Mouse (Mus musculus) intestine, postnatal 0 days (tissue): ENCODE results near the gene Itga3. TPM values are rescaled to one million over a fixed set of nuclear protein-coding genes. Genes with fewer than 3 reads are reported as not detected.

ENCODE experiments used
- ATAC-seq: fragments of 200-750 bp; cut with Nextera tagmentation; 2 replicates; pipeline ENCODE4 v1.8.0; 2017; ENCODE audit warnings: mild to moderate bottlenecking, moderate TSS enrichment, moderate library complexity
- H3K27ac ChIP-seq: fragments of 300-500 bp; sonication (generic); 2 replicates; pipeline ENCODE4 v1.5.1; 2014; ENCODE audit warnings: mild to moderate bottlenecking, low read depth, low read length, moderate library complexity
- H3K27me3 ChIP-seq: fragments of 300-500 bp; sonication (generic); replicated peaks from 2 replicates; pipeline ENCODE4 v1.6.1; 2014; ENCODE audit warnings: low read length, mixed read lengths; ENCODE audit not compliant: control insufficient read depth, insufficient read depth
- H3K36me3 ChIP-seq: fragments of 300-500 bp; sonication (generic); 2 replicates; pipeline ENCODE4 v1.6.1; 2014; ENCODE audit warnings: mild to moderate bottlenecking, moderate library complexity; ENCODE audit not compliant: control insufficient read depth, insufficient read depth
- H3K4me1 ChIP-seq: fragments of 300-500 bp; sonication (generic); replicated peaks from 2 replicates; pipeline ENCODE4 v1.6.1; 2014; ENCODE audit warnings: antibody characterized with exemption, low read length, mixed read lengths; ENCODE audit not compliant: control insufficient read depth, insufficient read depth
- H3K4me2 ChIP-seq: fragments of 300-500 bp; sonication (generic); replicated peaks from 2 replicates; pipeline ENCODE4 v1.6.1; 2014; ENCODE audit warnings: low read depth, mild to moderate bottlenecking, moderate library complexity
- H3K4me3 ChIP-seq: fragments of 300-500 bp; sonication (generic); 2 replicates; pipeline ENCODE4 v1.5.1; 2014; ENCODE audit warnings: low read depth, low read length
- H3K9ac ChIP-seq: fragments of 300-500 bp; sonication (generic); 2 replicates; pipeline ENCODE4 v1.6.1; 2014; ENCODE audit warnings: mild to moderate bottlenecking, low read depth, low read length
- H3K9me3 ChIP-seq: fragments of 300-500 bp; sonication (generic); 2 replicates; pipeline ENCODE4 v1.6.1; 2016; ENCODE audit warnings: mixed run types; ENCODE audit not compliant: control insufficient read depth
- CTCF ChIP-seq: sonication (generic); IDR thresholded peaks from 2 replicates; pipeline ENCODE4 v1.5.1; 2016; ENCODE audit warnings: low read depth, mild to moderate bottlenecking, control low read depth, antibody characterized with exemption, moderate library complexity
- WGBS: fragments of 180-500 bp; shearing (Covaris S2); extraction: QIAGEN DNeasy Blood & Tissue Kit; methylation state at CpG from one replicate; pipeline ENCODE4 v1.1.7; 2014; 5-methylcytosine and 5-hydroxymethylcytosine counted together
- polyA plus RNA-seq: library from polyadenylated mRNA; unstranded; fragments of >200 nt; fragmentation: Nextera tagmentation; extraction: Ambion mirVana; gene quantifications from 2 replicates; pipeline ENCODE4 v1.2.1, GENCODE M21; 2015

Itga3 gene
- polyA plus RNA-seq, 1 experiment from 2014 or later: 51.3 TPM

GRCm38 (mm10) chr11:95084175-95084574 is 7.6 kb upstream of the Itga3 start:
- ATAC-seq: no peak
- 40% methylated on average over 4 of the region's 4 CpGs for WGBS
- H3K4me1 ChIP-seq: no peaks in the 10 kb centered on the region

GRCm38 (mm10) chr11:95082896-95083295 is 6.3 kb upstream of the Itga3 start:
- Histone ChIP-seq H3K4me3 (no peak overlapping the region), H3K4me2 (no peak overlapping the region), H3K27ac (no peak overlapping the region), H3K9me3 (no peaks in the 10 kb centered on the region), H3K9ac (no peak overlapping the region), H3K36me3 (no peaks in the 10 kb centered on the region), H3K27me3 (no peaks in the 10 kb centered on the region), H3K4me1 (0 out of 2 replicates have a peak, but pooled peaks cover 5% of the 10 kb centered on the region)
- no peak for ATAC-seq
- TF ChIP-seq CTCF: no peak
- 87% methylated on average over 7 of the region's 7 CpGs for WGBS

More at GRCm38 (mm10) chr11:95084175-95084574, 7.6 kb upstream of the Itga3 start:
- H3K36me3 ChIP-seq: no peaks in the 10 kb centered on the region
- H3K27me3 ChIP-seq: no peaks in the 10 kb centered on the region
- no peak overlapping the region for H3K4me2 ChIP-seq
- TF ChIP-seq CTCF: no peak
- no peak overlapping the region for H3K9ac ChIP-seq
- H3K4me3 ChIP-seq: no peak overlapping the region
- H3K27ac ChIP-seq: no peak overlapping the region
- no peaks in the 10 kb centered on the region for H3K9me3 ChIP-seq

GRCm38 (mm10) chr11:95080783-95081182 is 4.2 kb upstream of the Itga3 start:
- Histone ChIP-seq H3K4me3 (no peak overlapping the region), H3K4me2 (no peak overlapping the region), H3K27me3 (no peaks in the 10 kb centered on the region), H3K27ac (no peak overlapping the region), H3K9me3 (no peaks in the 10 kb centered on the region), H3K9ac (no peak overlapping the region), H3K36me3 (no peaks in the 10 kb centered on the region), H3K4me1 (0 out of 2 replicates have a peak, but pooled peaks cover 5% of the 10 kb centered on the region)
- TF ChIP-seq CTCF: no peak
- ATAC-seq: no peak
- 85% methylated on average over 6 of the region's 6 CpGs for WGBS

- WGBS: 61% methylated on average over 6 of the region's 6 CpGs
These were observed 2.8 kb upstream of the Itga3 start for GRCm38 (mm10) chr11:95079256-95079875.

GRCm38 (mm10) chr11:95077956-95078355 is 1.4 kb upstream of the Itga3 start:
- TF ChIP-seq CTCF: peak; percentile 32
- Histone ChIP-seq H3K4me3 (peak overlapping the region; percentile 9; the same call in 1 of the 2 replicates), H3K4me1 (0 out of 2 replicates have a peak, but pooled peaks cover 13% of the 10 kb centered on the region), H3K4me2 (peak overlapping the region; percentile 73), H3K9ac (no peak overlapping the region), H3K27me3 (no peaks in the 10 kb centered on the region), H3K27ac (no peak overlapping the region), H3K9me3 (no peaks in the 10 kb centered on the region), H3K36me3 (no peaks in the 10 kb centered on the region)
- no peak for ATAC-seq
- 28% methylated on average over 7 of the region's 7 CpGs for WGBS

More at GRCm38 (mm10) chr11:95079256-95079875, 2.8 kb upstream of the Itga3 start:
- Histone ChIP-seq H3K9ac (no peak overlapping the region), H3K4me2 (no peak overlapping the region), H3K27ac (no peak overlapping the region), H3K9me3 (no peaks in the 10 kb centered on the region), H3K4me3 (no peak overlapping the region), H3K4me1 (0 out of 2 replicates have a peak, but pooled peaks cover 6% of the 10 kb centered on the region), H3K36me3 (no peaks in the 10 kb centered on the region), H3K27me3 (no peaks in the 10 kb centered on the region)
- no peak for ATAC-seq
- TF ChIP-seq CTCF: no peak

- 1% methylated on average over 42 of the region's 42 CpGs for WGBS
- peak; percentile 64 for TF ChIP-seq CTCF
- H3K9ac ChIP-seq: peak overlapping the region; percentile 90
- H3K9me3 ChIP-seq: no peaks in the 10 kb centered on the region
- H3K36me3 ChIP-seq: no peaks in the 10 kb centered on the region
- H3K27ac ChIP-seq: peak overlapping the region; percentile 99
- H3K4me1 ChIP-seq: 0 out of 2 replicates have a peak, but pooled peaks cover 18% of the 10 kb centered on the region
- ATAC-seq: peak; percentile 19
- peak overlapping the region; percentile 73 for H3K4me2 ChIP-seq
- peak overlapping the region; percentile 85 for H3K4me3 ChIP-seq
- no peaks in the 10 kb centered on the region for H3K27me3 ChIP-seq
These were observed 513 bp downstream of the Itga3 start for GRCm38 (mm10) chr11:95076041-95076535.
